In the genomic region with DNA sequence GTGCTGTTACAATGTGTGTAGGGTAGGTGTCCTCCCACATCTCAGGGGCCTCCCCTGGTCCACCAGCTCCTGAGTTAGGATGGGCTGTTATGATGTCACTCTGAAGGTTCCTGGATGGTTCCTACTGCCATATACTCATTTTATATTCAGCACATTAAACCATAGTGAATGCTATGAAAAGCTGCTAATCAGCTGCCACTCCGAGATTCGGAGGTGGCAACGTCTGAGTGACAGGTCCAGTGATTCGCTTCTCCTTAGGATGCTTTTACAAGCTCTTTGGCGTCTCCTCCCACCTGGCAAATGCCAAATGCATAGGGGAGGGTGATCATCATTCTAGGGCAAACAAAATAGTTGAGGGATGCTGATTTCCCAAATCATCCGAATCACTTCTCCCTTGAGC, we compare ENCODE assay signal across 18 mouse cellular contexts.
"Had no signal": no experiment of that assay in that cellular context is flagged by ENCODE, and none has a peak within 500 bp of the region (broad histone marks: within the 10 kb centered on the region; RNA-seq: fewer than 3 reads in every experiment).

No protein-coding gene starts in this region.

- H3K27ac ChIP-seq: midbrain, embryonic 10.5 days; midbrain, embryonic 12.5 days; neural tube, embryonic 13.5 days; neural tube, embryonic 15.5 days had no signal

- DNase-seq: lung, embryonic 14.5 days; lung, postnatal 10 days; lung, postnatal 4 days; midbrain, embryonic 14.5 days; retina, postnatal 1 day; right cerebral cortex, adult 18-20 months; right cerebral cortex, postnatal 25 days; right cerebral cortex, postnatal 4 days; spleen, adult 18-20 months; thymus, adult 18-20 months; thymus, postnatal 14 days; thymus, postnatal 36 days had no signal

- H3K4me1 ChIP-seq: midbrain, embryonic 10.5 days; midbrain, embryonic 12.5 days; neural tube, embryonic 13.5 days; neural tube, embryonic 15.5 days had no signal

- ATAC-seq: midbrain, embryonic 16.5 days had no signal

- H3K4me2 ChIP-seq: lung, embryonic 14.5 days; midbrain, embryonic 12.5 days; neural tube, embryonic 13.5 days; neural tube, embryonic 15.5 days had no signal

- H3K27me3 ChIP-seq: midbrain, embryonic 12.5 days; neural tube, embryonic 13.5 days; neural tube, embryonic 15.5 days had no signal

- H3K9me3 ChIP-seq: midbrain, embryonic 10.5 days; midbrain, embryonic 12.5 days; neural tube, embryonic 13.5 days; neural tube, embryonic 15.5 days had no signal

- H3K9ac ChIP-seq: lung, embryonic 14.5 days; midbrain, embryonic 12.5 days; neural tube, embryonic 13.5 days; neural tube, embryonic 15.5 days had no signal

- H3K36me3 ChIP-seq: midbrain, embryonic 10.5 days; midbrain, embryonic 12.5 days; neural tube, embryonic 13.5 days; neural tube, embryonic 15.5 days had no signal

- H3K4me3 ChIP-seq: midbrain, embryonic 10.5 days; midbrain, embryonic 12.5 days; myocyte; neural tube, embryonic 13.5 days; neural tube, embryonic 15.5 days had no signal
